Mouse (Mus musculus) liver, postnatal 0 days (tissue): Measurements from ENCODE around the gene Mfsd12. TPM values are rescaled to one million over a fixed set of nuclear protein-coding genes. Genes with fewer than 3 reads are reported as not detected.

Experiments used
- ATAC-seq: fragments of 200-750 bp; cut with Nextera tagmentation; 2 replicates; pipeline ENCODE4 v1.8.0; 2017; ENCODE audit warnings: mild to moderate bottlenecking, moderate library complexity
- DNase-seq: peaks from one replicate; pipeline ENCODE4 v3.0.0-alpha.2; 2016
- H3K27ac ChIP-seq: fragments of 300-500 bp; sonication (generic); 2 replicates; pipeline ENCODE4 v1.5.1; 2014; ENCODE audit warnings: antibody characterized with exemption, moderate library complexity, mild to moderate bottlenecking, low read depth
- H3K27me3 ChIP-seq: fragments of 300-500 bp; sonication (generic); 2 replicates; pipeline ENCODE4 v1.6.1; 2014; ENCODE audit warnings: low read length, control low read depth, mixed read lengths; ENCODE audit not compliant: insufficient read depth
- H3K36me3 ChIP-seq: fragments of 300-500 bp; sonication (generic); replicated peaks from 2 replicates; pipeline ENCODE4 v1.6.1; 2014; ENCODE audit warnings: mild to moderate bottlenecking, control low read depth, low read length, moderate library complexity, mixed read lengths; ENCODE audit not compliant: insufficient read depth
- H3K4me1 ChIP-seq: fragments of 300-500 bp; sonication (generic); 2 replicates; pipeline ENCODE4 v1.6.1; 2014; ENCODE audit warnings: antibody characterized with exemption, mild to moderate bottlenecking, control low read depth; ENCODE audit not compliant: insufficient read depth
- H3K4me2 ChIP-seq: fragments of 300-500 bp; sonication (generic); 2 replicates; pipeline ENCODE4 v1.6.1; 2014; ENCODE audit warnings: low read depth, mild to moderate bottlenecking, low read length, moderate library complexity, mixed read lengths
- H3K4me3 ChIP-seq: fragments of 300-500 bp; sonication (generic); 2 replicates; pipeline ENCODE4 v1.5.1; 2014; ENCODE audit warnings: low read depth, low read length
- H3K9ac ChIP-seq: fragments of 300-500 bp; sonication (generic); replicated peaks from 2 replicates; pipeline ENCODE4 v1.6.1; 2014; ENCODE audit warnings: mild to moderate bottlenecking, moderate library complexity
- H3K9me3 ChIP-seq: fragments of 300-500 bp; sonication (generic); 2 replicates; pipeline ENCODE4 v1.6.1; 2016; ENCODE audit warnings: mild to moderate bottlenecking, control low read depth, low read length, mixed read lengths
- CTCF ChIP-seq: sonication (generic); IDR thresholded peaks from 2 replicates; pipeline ENCODE4 v1.5.1; 2016; ENCODE audit warnings: antibody characterized with exemption, low read depth
- EP300 ChIP-seq: IDR thresholded peaks from 2 replicates; pipeline ENCODE4 v1.6.1; 2016; ENCODE audit warnings: antibody characterized with exemption, low read depth, mild to moderate bottlenecking
- WGBS: fragments of 180-500 bp; shearing (Covaris S2); extraction: QIAGEN DNeasy Blood & Tissue Kit; methylation state at CpG from one replicate; pipeline ENCODE4 v1.1.7; 2014; ENCODE audit not compliant: insufficient replicate concordance; 5-methylcytosine and 5-hydroxymethylcytosine counted together
- polyA plus RNA-seq: library from polyadenylated mRNA; unstranded; fragments of >200 nt; fragmentation: Nextera tagmentation; extraction: Ambion mirVana; gene quantifications from 2 replicates; pipeline ENCODE4 v1.2.1, GENCODE M21; 2015

The Mfsd12 gene
- polyA plus RNA-seq, 1 experiment from 2014 or later = 7.9 TPM

GRCm38 (mm10) chr10:81408871-81409291, 51.6 kb downstream of the Mfsd12 start:
- peaks cover 67% of the 10 kb centered on the region for H3K4me1 ChIP-seq
- no peak overlapping the region for H3K4me3 ChIP-seq
- ATAC-seq (peak; percentile 76), DNase-seq (peak; percentile 92)
- H3K4me2 ChIP-seq = peak overlapping the region; percentile 45; the same call in 1 of the 2 replicates
- H3K9ac ChIP-seq = no peak overlapping the region
- WGBS = 8% methylated on average over 9 of the region's 9 CpGs
- H3K27ac ChIP-seq = peak overlapping the region; percentile 64
- H3K9me3 ChIP-seq = no peaks in the 10 kb centered on the region
- H3K36me3 ChIP-seq = peaks cover 13% of the 10 kb centered on the region; the same call in 1 of the 2 replicates
- TF ChIP-seq CTCF (peak; percentile 98), EP300 (peak; percentile 20; the same call in 1 of the 2 replicates)
- H3K27me3 ChIP-seq = peaks cover 4% of the 10 kb centered on the region; the same call in 1 of the 2 replicates

- no peak for DNase-seq
- Histone ChIP-seq H3K4me3 (no peak overlapping the region), H3K9me3 (no peaks in the 10 kb centered on the region), H3K36me3 (peaks cover 10% of the 10 kb centered on the region; the same call in 1 of the 2 replicates), H3K4me2 (no peak overlapping the region), H3K27me3 (peaks cover 4% of the 10 kb centered on the region; the same call in 1 of the 2 replicates), H3K9ac (0 out of 2 replicates have a peak overlapping the region, but pooled peaks have one; percentile 1), H3K4me1 (peaks cover 68% of the 10 kb centered on the region), H3K27ac (peak overlapping the region; percentile 64)
- 18% methylated on average over 8 of the region's 8 CpGs for WGBS
- ATAC-seq = no peak
- TF ChIP-seq CTCF (no peak), EP300 (no peak)
Measured at GRCm38 (mm10) chr10:81409330-81409729, 52.0 kb downstream of the Mfsd12 start.

- no peak overlapping the region for H3K4me2 ChIP-seq
- TF ChIP-seq EP300 = no peak
- no peak for TF ChIP-seq CTCF
- H3K9ac ChIP-seq = no peak overlapping the region
Measured at GRCm38 (mm10) chr10:81410350-81410749, 53.1 kb downstream of the Mfsd12 start.

GRCm38 (mm10) chr10:81410981-81411380, 53.7 kb downstream of the Mfsd12 start:
- no peak for ATAC-seq
- Histone ChIP-seq H3K4me1 (peaks cover 78% of the 10 kb centered on the region), H3K27ac (peak overlapping the region; percentile 70), H3K36me3 (peaks cover 4% of the 10 kb centered on the region; the same call in 1 of the 2 replicates), H3K9me3 (no peaks in the 10 kb centered on the region), H3K4me3 (no peak overlapping the region), H3K9ac (no peak overlapping the region), H3K4me2 (no peak overlapping the region), H3K27me3 (peaks cover 4% of the 10 kb centered on the region; the same call in 1 of the 2 replicates)
- DNase-seq = no peak
- no peak for TF ChIP-seq EP300
- no peak for TF ChIP-seq CTCF
- WGBS = 73% methylated on average over 9 of the region's 9 CpGs

More at GRCm38 (mm10) chr10:81410350-81410749, 53.1 kb downstream of the Mfsd12 start:
- no peaks in the 10 kb centered on the region for H3K9me3 ChIP-seq
- peak overlapping the region; percentile 64; the same call in 1 of the 2 replicates for H3K27ac ChIP-seq
- H3K27me3 ChIP-seq = peaks cover 4% of the 10 kb centered on the region; the same call in 1 of the 2 replicates
- peaks cover 78% of the 10 kb centered on the region for H3K4me1 ChIP-seq
- no peak for DNase-seq
- H3K36me3 ChIP-seq = peaks cover 6% of the 10 kb centered on the region; the same call in 1 of the 2 replicates
- no peak for ATAC-seq
- H3K4me3 ChIP-seq = no peak overlapping the region
- 25% methylated on average over 4 of the region's 4 CpGs for WGBS

GRCm38 (mm10) chr10:81411471-81412400, 54.4 kb downstream of the Mfsd12 start:
- Histone ChIP-seq H3K27me3 (peaks cover 4% of the 10 kb centered on the region; the same call in 1 of the 2 replicates), H3K27ac (peak overlapping the region; percentile 70), H3K4me1 (peaks cover 83% of the 10 kb centered on the region), H3K9ac (no peak overlapping the region), H3K36me3 (peaks cover 4% of the 10 kb centered on the region; the same call in 1 of the 2 replicates), H3K9me3 (no peaks in the 10 kb centered on the region), H3K4me2 (no peak overlapping the region), H3K4me3 (no peak overlapping the region)
- no peak for TF ChIP-seq CTCF
- no peak for TF ChIP-seq EP300
- ATAC-seq (no peak), DNase-seq (no peak)
- WGBS = 66% methylated on average over 18 of the region's 18 CpGs
